Mouse (Mus musculus): ENCODE results near the gene Ntmt1.

GRCm38 (mm10) chr2:30846723-30847122, 39.1 kb downstream of the Ntmt1 start:
- TF ChIP-seq GATA1 (IDR thresholded peaks at IDR 0.05; ENCODE audit: borderline replicate concordance, low read length) = no peak
- no peak for TF ChIP-seq FLI1 (IDR thresholded peaks at IDR 0.05; ENCODE audit: low read length)
